Mouse (Mus musculus) B cell, adult 2 months (primary cell): ENCODE data around the gene Zswim8.
A peak's percentile ranks its signal among the peaks of the same experiment; 100 is the strongest.

ENCODE experiments used
- DNase-seq, 2 experiments: peaks; one replicate each; pipeline ENCODE4 v3.0.0; 2022

Zswim8 gene

GRCm38 (mm10) chr14:20707201-20708190 lies at the start of gene Zswim8:
TSS of gene Zswim8 (plus strand) at chr14:20707552.
- DNase-seq = peak; percentile 79 to 82

GRCm38 (mm10) chr14:20658326-20658725 lies 49.0 kb upstream of the Zswim8 start:
- DNase-seq = peak; percentile 40 to 48

GRCm38 (mm10) chr14:20658902-20659301 lies 48.5 kb upstream of the Zswim8 start:
- DNase-seq = no peak

GRCm38 (mm10) chr14:20659687-20660086 lies 47.7 kb upstream of the Zswim8 start:
- DNase-seq = no peak

- DNase-seq = peak; percentile 91 to 93
Observed at GRCm38 (mm10) chr14:20660827-20661660, 46.3 kb upstream of the Zswim8 start.

GRCm38 (mm10) chr14:20661661-20662331 lies 45.6 kb upstream of the Zswim8 start:
- DNase-seq = no peak

GRCm38 (mm10) chr14:20662740-20663139 lies 44.6 kb upstream of the Zswim8 start:
- no peak for DNase-seq

GRCm38 (mm10) chr14:20663601-20664000 lies 43.8 kb upstream of the Zswim8 start:
- no peak for DNase-seq

GRCm38 (mm10) chr14:20664436-20664835 lies 42.9 kb upstream of the Zswim8 start:
- no peak for DNase-seq

- DNase-seq = no peak
Observed at GRCm38 (mm10) chr14:20667469-20667868, 39.9 kb upstream of the Zswim8 start.

- no peak for DNase-seq
Observed at GRCm38 (mm10) chr14:20668154-20668810, 39.1 kb upstream of the Zswim8 start, which contains the start of gene Synpo2l. TSS of gene Synpo2l (minus strand) at chr14:20668354.

- peak; percentile 68 to 75 for DNase-seq
Observed at GRCm38 (mm10) chr14:20672990-20673389, 34.4 kb upstream of the Zswim8 start.

- peak in 1 of 2 experiments; percentile 45 for DNase-seq
Observed at GRCm38 (mm10) chr14:20673735-20674063, 33.7 kb upstream of the Zswim8 start.

- DNase-seq = peak; percentile 97
Observed at GRCm38 (mm10) chr14:20674064-20674833, 33.1 kb upstream of the Zswim8 start, which contains the start of gene Sec24c. TSS of gene Sec24c (plus strand) at chr14:20674308.

- DNase-seq = no peak
Observed at GRCm38 (mm10) chr14:20677906-20678305, 29.4 kb upstream of the Zswim8 start.

GRCm38 (mm10) chr14:20681742-20682141 lies 25.6 kb upstream of the Zswim8 start:
- no peak for DNase-seq

- DNase-seq = peak; percentile 64 to 65
Observed at GRCm38 (mm10) chr14:20682498-20682897, 24.9 kb upstream of the Zswim8 start.

GRCm38 (mm10) chr14:20686576-20686975 lies 20.8 kb upstream of the Zswim8 start:
- no peak for DNase-seq

GRCm38 (mm10) chr14:20689009-20689408 lies 18.3 kb upstream of the Zswim8 start:
- DNase-seq = peak; percentile 29 to 35

- DNase-seq = no peak
Observed at GRCm38 (mm10) chr14:20691772-20692171, 15.6 kb upstream of the Zswim8 start.

- DNase-seq = no peak
Observed at GRCm38 (mm10) chr14:20693589-20694101, 13.7 kb upstream of the Zswim8 start.
